Mouse (Mus musculus): ENCODE data around the gene Serpinb1c. TPM values are rescaled to one million over a fixed set of nuclear protein-coding genes. Genes with fewer than 3 reads are reported as not detected.

The Serpinb1c gene
- not detected in 2 replicates for polyA plus RNA-seq (2012; rRNA removed)

GRCm38 (mm10) chr13:32898111-32898510 lies at the start of gene Serpinb1c:
Gene Serpinb1c, minus strand, starts transcription at chr13:32898211.

GRCm38 (mm10) chr13:32850668-32851404 lies 47.2 kb downstream of the Serpinb1c start, which contains the start of gene Serpinb1a:
Gene Serpinb1a, minus strand, starts transcription at chr13:32851185.

Other genes starting within 250 kb of the Serpinb1c start
- 0.08 and 3.5 TPM in 2 replicates for gene Mylk4, start 114.3 kb downstream of the Serpinb1c start, polyA plus RNA-seq (2012; rRNA removed)
- 32.9 and 39.8 TPM in 2 replicates for gene Wrnip1, start 96.2 kb downstream of the Serpinb1c start, polyA plus RNA-seq (2012; rRNA removed)
- gene D930007J09Rik, start 95.4 kb downstream of the Serpinb1c start, polyA plus RNA-seq (2012; rRNA removed): 0.18 and 0.80 TPM in 2 replicates
- 0.94 and 1.2 TPM in 2 replicates for gene Serpinb1a, start 47.0 kb downstream of the Serpinb1c start, polyA plus RNA-seq (2012; rRNA removed)
- 1.0 and 1.4 TPM in 2 replicates for gene Serpinb6b, start 67.0 kb upstream of the Serpinb1c start, polyA plus RNA-seq (2012; rRNA removed)
- 0.61 and 1.5 TPM in 2 replicates for gene Serpinb9, start 105.0 kb upstream of the Serpinb1c start, polyA plus RNA-seq (2012; rRNA removed)
- 0.01 and 0.07 TPM in 2 replicates for gene Serpinb9b, start 129.2 kb upstream of the Serpinb1c start, polyA plus RNA-seq (2012; rRNA removed)
- gene Serpinb1b, start 180.4 kb upstream of the Serpinb1c start, polyA plus RNA-seq (2012; rRNA removed): 0.20 and 0.42 TPM in 2 replicates

Data from central nervous system, embryonic 11.5 days (tissue).